Mouse (Mus musculus) frontal cortex, adult (tissue): ENCODE measurements at regions not wholly inside any gene's neighbourhood (a gene's known extent, or its start where the extent isn't known, plus 50 kb on each side); places are given as distances from the start of the nearest gene placed in this dataset.

ENCODE experiments used
- ATAC-seq: cut with Nextera tagmentation; 2 replicates; pipeline ENCODE4 v1.9.2; 2017; ENCODE audit warnings: mild to moderate bottlenecking, moderate library complexity, mixed read lengths; ENCODE audit not compliant: low TSS enrichment

GRCm38 (mm10) chr5:85706598-85706997 lies 358.8 kb downstream of the Cenpc1 start:
- ATAC-seq, result no peak

GRCm38 (mm10) chr5:85706084-85706483 lies 359.3 kb downstream of the Cenpc1 start:
- ATAC-seq, result peak; percentile 95

- no peak for ATAC-seq
Measured at GRCm38 (mm10) chr5:85677872-85678271, 387.5 kb downstream of the Cenpc1 start.

GRCm38 (mm10) chr5:85671121-85671520 lies 394.3 kb downstream of the Cenpc1 start:
- peak; percentile 97 for ATAC-seq

- ATAC-seq, result no peak
Measured at GRCm38 (mm10) chr5:85661487-85661886, 403.9 kb downstream of the Cenpc1 start.

- ATAC-seq, result no peak
Measured at GRCm38 (mm10) chr5:85621078-85621477, 444.3 kb downstream of the Cenpc1 start.

- no peak for ATAC-seq
Measured at GRCm38 (mm10) chr5:85614783-85615182, 450.6 kb downstream of the Cenpc1 start.

GRCm38 (mm10) chr5:85612606-85613005 lies 452.8 kb downstream of the Cenpc1 start:
- ATAC-seq, result no peak

- no peak for ATAC-seq
Measured at GRCm38 (mm10) chr5:85609104-85609503, 456.3 kb downstream of the Cenpc1 start.

GRCm38 (mm10) chr5:85598164-85598563 lies 467.2 kb downstream of the Cenpc1 start:
- no peak for ATAC-seq

- ATAC-seq, result no peak
Measured at GRCm38 (mm10) chr5:85595082-85595447, 470.3 kb downstream of the Cenpc1 start.

GRCm38 (mm10) chr5:85594413-85595081 lies 470.8 kb downstream of the Cenpc1 start:
- ATAC-seq, result peak; percentile 41; the same call in 1 of the 2 replicates

GRCm38 (mm10) chr5:85592236-85592635 lies 473.1 kb downstream of the Cenpc1 start:
- no peak for ATAC-seq

GRCm38 (mm10) chr5:85586727-85587126 lies 478.7 kb downstream of the Cenpc1 start:
- peak; percentile 67 for ATAC-seq

- no peak for ATAC-seq
Measured at GRCm38 (mm10) chr5:85572531-85572930, 492.9 kb downstream of the Cenpc1 start.

GRCm38 (mm10) chr5:85571967-85572366 lies 493.4 kb downstream of the Cenpc1 start:
- peak; percentile 55; the same call in 1 of the 2 replicates for ATAC-seq

GRCm38 (mm10) chr5:85571381-85571780 lies 494.0 kb downstream of the Cenpc1 start:
- ATAC-seq, result no peak

GRCm38 (mm10) chr5:85536329-85536728 lies 529.1 kb downstream of the Cenpc1 start:
- peak; percentile 64; the same call in 1 of the 2 replicates for ATAC-seq

- no peak for ATAC-seq
Measured at GRCm38 (mm10) chr5:85525385-85526194, 539.8 kb downstream of the Cenpc1 start.

GRCm38 (mm10) chr5:85505244-85505643 lies 560.1 kb downstream of the Cenpc1 start:
- ATAC-seq, result peak; percentile 85

GRCm38 (mm10) chr5:85497261-85497660 lies 568.1 kb downstream of the Cenpc1 start:
- no peak for ATAC-seq

- no peak for ATAC-seq
Measured at GRCm38 (mm10) chr5:85485733-85486322, 579.6 kb downstream of the Cenpc1 start.

- no peak for ATAC-seq
Measured at GRCm38 (mm10) chr5:85485157-85485556, 580.2 kb downstream of the Cenpc1 start.
